Mouse (Mus musculus): ENCODE results near the gene Fam228b. TPM values are rescaled to one million over a fixed set of nuclear protein-coding genes. Genes with fewer than 3 reads are reported as not detected.
"Not testable (repeated sequence)": the region's sequence is repeated elsewhere in the genome, so short reads cannot be mapped to it uniquely, and the experiment has no call there.

Gene Fam228b
- total and polyA plus RNA-seq, 3 experiments: 0.88 to 2.1 (median 2.0) TPM

DNA sequence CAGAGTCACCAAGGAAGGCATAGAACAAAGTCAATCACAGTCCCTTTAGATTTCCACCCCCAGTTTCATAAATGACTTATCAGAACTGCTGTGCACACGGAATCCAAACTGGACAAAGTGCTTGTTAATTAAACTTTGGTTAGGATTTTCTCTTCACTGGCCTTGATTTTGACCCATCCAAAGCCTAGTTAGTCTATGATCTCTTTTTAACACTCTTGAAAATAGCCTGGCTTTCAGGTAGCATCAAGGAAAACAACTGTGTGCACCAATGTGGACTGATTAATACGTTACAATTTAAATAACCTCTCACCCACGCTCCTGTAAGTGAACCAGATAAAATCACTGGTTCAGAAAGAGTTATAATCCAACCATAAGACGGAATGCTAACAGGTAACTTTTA lies 42.0 kb upstream of the Fam228b start:
- intact Hi-C loops (cut with DNase I): no loop called here
- H3K27me3 ChIP-seq (ENCODE audit: control insufficient read depth, insufficient read depth, low read length): no peaks in the 10 kb centered on the region
- no peak overlapping the region for H3K27ac ChIP-seq
- no peaks in the 10 kb centered on the region; the same call in 1 of the 2 replicates for H3K4me1 ChIP-seq (ENCODE audit: control insufficient read depth, insufficient read depth, low read length)
- DNase-seq: no peak
- 81% methylated on average over 4 of the region's 4 CpGs for WGBS
- TF ChIP-seq POLR2A (IDR thresholded peaks at IDR 0.05; ENCODE audit: insufficient read depth, low read depth, low read length) (no peak), EP300 (IDR thresholded peaks at IDR 0.05; ENCODE audit: insufficient read depth, low read depth, low read length) (no peak), CTCF (IDR thresholded peaks at IDR 0.05) (no peak)
- H3K4me3 ChIP-seq: no peak overlapping the region
- H3K9ac ChIP-seq (ENCODE audit: low read depth, low read length): no peak overlapping the region
- no peaks in the 10 kb centered on the region for H3K79me2 ChIP-seq (replicated peaks; ENCODE audit: control insufficient read depth, insufficient read depth, low read length)
- no peaks in the 10 kb centered on the region for H3K36me3 ChIP-seq (ENCODE audit: control insufficient read depth, insufficient read depth, low read length)

DNA sequence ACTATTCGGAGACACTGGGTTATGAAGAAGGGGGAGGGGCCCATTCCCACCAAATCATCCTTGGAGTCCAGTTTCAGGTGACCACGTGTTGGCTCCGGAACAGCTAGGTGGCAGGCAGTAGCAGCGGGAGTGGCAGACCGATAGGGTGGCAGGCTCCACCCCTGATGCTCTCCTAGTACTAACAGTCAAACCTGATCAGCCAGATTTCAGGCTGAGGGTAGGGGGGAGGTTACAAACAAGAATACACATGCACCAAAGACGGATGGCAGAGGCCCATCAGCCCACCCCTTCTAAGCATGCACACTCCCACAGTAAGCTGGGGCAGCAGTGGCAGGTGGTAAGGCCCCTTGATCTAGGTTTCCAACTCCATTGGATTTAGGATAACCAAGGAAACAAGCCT lies 28.4 kb upstream of the Fam228b start:
- 76% methylated on average over 6 of the region's 6 CpGs for WGBS
- H3K36me3 ChIP-seq (ENCODE audit: control insufficient read depth, insufficient read depth, low read length); H3K27ac ChIP-seq: not testable (repeated sequence)

DNA sequence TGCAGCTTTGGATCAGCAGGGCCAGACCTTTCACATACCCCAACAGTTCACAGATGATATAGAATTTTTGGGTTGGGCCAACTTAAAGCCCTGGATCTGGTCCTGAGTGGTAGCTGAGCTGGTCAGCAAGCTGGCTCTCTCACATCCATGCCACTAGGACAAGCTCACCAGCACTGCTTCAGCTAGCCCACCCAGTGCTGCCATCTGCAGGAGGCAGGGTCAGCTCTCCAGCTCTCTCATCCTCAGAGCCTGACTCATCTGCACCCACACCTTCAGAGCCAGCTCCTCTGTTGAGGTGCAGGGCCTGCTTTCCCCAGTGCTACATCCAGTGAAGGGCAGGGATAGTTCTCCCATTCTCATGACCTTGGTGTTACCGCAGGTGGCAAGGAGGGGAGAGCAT lies 24.7 kb upstream of the Fam228b start:
- Histone ChIP-seq H3K4me1 (ENCODE audit: control insufficient read depth, insufficient read depth, low read length) (no peaks in the 10 kb centered on the region), H3K36me3 (ENCODE audit: control insufficient read depth, insufficient read depth, low read length) (no peaks in the 10 kb centered on the region), H3K9ac (ENCODE audit: low read depth, low read length) (no peak overlapping the region), H3K27me3 (ENCODE audit: control insufficient read depth, insufficient read depth, low read length) (no peaks in the 10 kb centered on the region), H3K4me3 (no peak overlapping the region), H3K27ac (no peak overlapping the region), H3K79me2 (replicated peaks; ENCODE audit: control insufficient read depth, insufficient read depth, low read length) (no peaks in the 10 kb centered on the region)
- 81% methylated on average over 1 of the region's 1 CpGs for WGBS
- intact Hi-C loops (cut with DNase I): no loop called here
- no peak for TF ChIP-seq EP300 (IDR thresholded peaks at IDR 0.05; ENCODE audit: insufficient read depth, low read depth, low read length)
- peak; percentile 40 for TF ChIP-seq CTCF (IDR thresholded peaks at IDR 0.05)
- DNase-seq: no peak

More for the DNA sequence above, 28.4 kb upstream of the Fam228b start:
- DNase-seq; H3K9ac ChIP-seq (ENCODE audit: low read depth, low read length); H3K79me2 ChIP-seq (replicated peaks; ENCODE audit: control insufficient read depth, insufficient read depth, low read length); H3K4me1 ChIP-seq (ENCODE audit: control insufficient read depth, insufficient read depth, low read length); H3K4me3 ChIP-seq; H3K27me3 ChIP-seq (ENCODE audit: control insufficient read depth, insufficient read depth, low read length); intact Hi-C loops (cut with DNase I): not testable (repeated sequence)

DNA sequence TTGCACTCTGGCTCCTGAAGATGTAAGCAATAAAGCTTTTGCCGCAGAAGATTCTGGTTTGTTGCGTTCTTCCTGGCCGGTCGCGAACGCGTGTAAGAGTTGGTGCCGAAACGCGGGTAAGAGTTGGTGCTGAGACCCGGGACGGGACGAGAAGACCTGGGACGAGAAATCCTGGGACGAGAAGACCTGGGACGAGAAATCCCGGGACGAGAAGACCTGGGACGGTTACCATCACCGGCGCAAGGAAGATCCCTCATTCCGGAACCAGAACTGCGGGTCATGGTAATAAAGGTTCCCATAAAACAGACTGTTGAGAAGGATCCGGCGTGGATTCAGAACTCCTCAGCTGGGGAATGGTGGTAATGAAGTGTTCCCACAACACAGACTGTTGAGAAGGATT lies 19.1 kb upstream of the Fam228b start:
- H3K79me2 ChIP-seq (replicated peaks; ENCODE audit: control insufficient read depth, insufficient read depth, low read length); intact Hi-C loops (cut with DNase I); H3K4me1 ChIP-seq (ENCODE audit: control insufficient read depth, insufficient read depth, low read length); H3K36me3 ChIP-seq (ENCODE audit: control insufficient read depth, insufficient read depth, low read length); H3K9ac ChIP-seq (ENCODE audit: low read depth, low read length); DNase-seq; H3K4me3 ChIP-seq; H3K27me3 ChIP-seq (ENCODE audit: control insufficient read depth, insufficient read depth, low read length); H3K27ac ChIP-seq: not testable (repeated sequence)
- WGBS: 92% methylated on average over 25 of the region's 25 CpGs

DNA sequence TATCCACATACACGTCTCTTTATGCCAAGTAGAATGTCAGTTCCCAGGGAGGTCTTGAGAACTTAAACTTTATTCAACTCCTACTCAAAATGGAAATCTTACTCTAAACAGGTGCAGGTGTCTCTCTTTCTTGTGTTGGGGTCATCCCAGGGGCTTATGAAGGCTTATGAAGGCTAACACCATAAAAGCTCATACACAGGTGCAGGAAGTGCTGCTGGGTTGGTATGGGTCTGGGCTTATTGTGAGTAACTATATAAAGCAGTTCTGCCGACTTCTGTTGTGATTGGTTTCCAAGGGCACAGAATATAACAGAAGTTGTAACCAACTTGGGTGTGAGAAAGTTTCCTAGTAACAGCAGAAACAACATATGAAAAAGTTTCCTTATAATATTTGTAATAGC lies 15.4 kb upstream of the Fam228b start:
- WGBS: 58% methylated on average over 2 of the region's 2 CpGs
- no peak for DNase-seq

DNA sequence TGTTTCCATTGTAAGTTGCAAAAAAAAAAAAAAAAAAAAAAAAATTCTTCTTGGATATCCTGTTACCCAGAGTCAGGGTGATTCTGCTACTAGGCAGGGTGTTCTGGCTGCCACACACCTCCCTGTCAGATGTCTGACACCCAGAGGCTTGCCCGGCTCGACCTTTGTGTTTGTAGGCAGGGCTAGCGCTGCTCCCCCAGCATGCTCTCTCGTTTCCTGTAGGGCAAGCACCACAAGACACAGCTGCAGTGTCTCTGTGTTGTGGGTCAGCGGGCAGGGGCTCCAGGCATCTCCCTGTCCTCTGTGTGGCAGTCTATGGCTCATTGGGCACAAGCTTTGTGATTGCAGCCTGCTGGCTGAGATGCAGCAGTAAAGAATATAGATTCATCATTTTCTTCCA lies 14.5 kb upstream of the Fam228b start:
- Histone ChIP-seq H3K79me2 (replicated peaks; ENCODE audit: control insufficient read depth, insufficient read depth, low read length) (no peaks in the 10 kb centered on the region), H3K4me1 (ENCODE audit: control insufficient read depth, insufficient read depth, low read length) (no peaks in the 10 kb centered on the region), H3K27me3 (ENCODE audit: control insufficient read depth, insufficient read depth, low read length) (no peaks in the 10 kb centered on the region), H3K4me3 (no peak overlapping the region), H3K36me3 (ENCODE audit: control insufficient read depth, insufficient read depth, low read length) (no peaks in the 10 kb centered on the region), H3K9ac (ENCODE audit: low read depth, low read length) (no peak overlapping the region), H3K27ac (no peak overlapping the region)
- WGBS: 63% methylated on average over 5 of the region's 5 CpGs
- TF ChIP-seq EP300 (IDR thresholded peaks at IDR 0.05; ENCODE audit: insufficient read depth, low read depth, low read length): no peak
- no peak for TF ChIP-seq POLR2A (IDR thresholded peaks at IDR 0.05; ENCODE audit: insufficient read depth, low read depth, low read length)
- no peak for TF ChIP-seq CTCF (IDR thresholded peaks at IDR 0.05)
- DNase-seq: no peak
- intact Hi-C loops (cut with DNase I): no loop called here

More for the DNA sequence above, 15.4 kb upstream of the Fam228b start:
- Histone ChIP-seq H3K9ac (ENCODE audit: low read depth, low read length) (no peak overlapping the region), H3K27me3 (ENCODE audit: control insufficient read depth, insufficient read depth, low read length) (no peaks in the 10 kb centered on the region), H3K4me3 (no peak overlapping the region), H3K79me2 (replicated peaks; ENCODE audit: control insufficient read depth, insufficient read depth, low read length) (no peaks in the 10 kb centered on the region), H3K36me3 (ENCODE audit: control insufficient read depth, insufficient read depth, low read length) (no peaks in the 10 kb centered on the region), H3K4me1 (ENCODE audit: control insufficient read depth, insufficient read depth, low read length) (no peaks in the 10 kb centered on the region), H3K27ac (no peak overlapping the region)
- no peak for TF ChIP-seq CTCF (IDR thresholded peaks at IDR 0.05)
- no peak for TF ChIP-seq POLR2A (IDR thresholded peaks at IDR 0.05; ENCODE audit: insufficient read depth, low read depth, low read length)
- TF ChIP-seq EP300 (IDR thresholded peaks at IDR 0.05; ENCODE audit: insufficient read depth, low read depth, low read length): no peak
- intact Hi-C loops (cut with DNase I): no loop called here

DNA sequence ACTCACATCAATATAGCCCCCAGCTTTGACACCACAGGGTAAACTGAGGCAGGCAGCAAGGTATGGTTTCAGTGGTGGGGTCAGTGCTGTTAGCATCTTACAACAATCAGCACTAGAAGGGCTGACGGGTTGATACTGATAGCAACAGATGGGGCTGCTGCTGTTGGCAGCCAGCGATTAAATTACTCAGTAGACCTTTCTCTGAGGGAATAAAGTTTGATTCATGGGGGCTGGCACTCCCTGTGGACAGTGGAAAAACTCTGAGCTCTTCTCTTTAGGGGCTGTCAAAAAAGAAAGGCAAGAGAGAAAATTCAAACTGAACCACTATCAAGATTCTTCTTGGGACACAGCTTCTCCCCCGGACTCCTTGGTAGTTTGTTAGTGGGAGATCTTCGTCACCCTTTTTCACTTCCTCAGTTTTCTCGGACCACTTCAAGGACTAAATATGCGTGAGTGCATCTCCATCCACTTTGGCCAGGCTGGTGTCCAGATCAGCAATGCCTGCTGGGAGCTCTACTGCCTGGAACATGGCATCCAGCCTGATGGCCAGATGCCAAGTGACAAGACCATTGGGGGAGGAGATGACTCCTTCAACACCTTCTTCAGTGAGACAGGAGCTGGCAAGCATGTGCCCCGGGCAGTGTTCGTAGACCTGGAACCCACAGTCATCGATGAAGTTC lies 12.8 kb upstream of the Fam228b start:
- H3K4me1 ChIP-seq (ENCODE audit: control insufficient read depth, insufficient read depth, low read length); H3K27ac ChIP-seq; H3K27me3 ChIP-seq (ENCODE audit: control insufficient read depth, insufficient read depth, low read length); intact Hi-C loops (cut with DNase I); H3K79me2 ChIP-seq (replicated peaks; ENCODE audit: control insufficient read depth, insufficient read depth, low read length); H3K4me3 ChIP-seq; H3K9ac ChIP-seq (ENCODE audit: low read depth, low read length); H3K36me3 ChIP-seq (ENCODE audit: control insufficient read depth, insufficient read depth, low read length): not testable (repeated sequence)
- peak in 1 of 2 experiments; percentile 17 for DNase-seq
- 60% methylated on average over 9 of the region's 9 CpGs for WGBS

Data from heart, adult 2 months (tissue).